Mouse (Mus musculus) embryo, embryonic 10.5 days (tissue): ENCODE measurements around the gene Dnph1.

ENCODE experiments used
- DNase-seq: peaks from one replicate; pipeline ENCODE4 v3.0.0-alpha.2; 2015; ENCODE audit warnings: low spot score

Dnph1 gene

DNA sequence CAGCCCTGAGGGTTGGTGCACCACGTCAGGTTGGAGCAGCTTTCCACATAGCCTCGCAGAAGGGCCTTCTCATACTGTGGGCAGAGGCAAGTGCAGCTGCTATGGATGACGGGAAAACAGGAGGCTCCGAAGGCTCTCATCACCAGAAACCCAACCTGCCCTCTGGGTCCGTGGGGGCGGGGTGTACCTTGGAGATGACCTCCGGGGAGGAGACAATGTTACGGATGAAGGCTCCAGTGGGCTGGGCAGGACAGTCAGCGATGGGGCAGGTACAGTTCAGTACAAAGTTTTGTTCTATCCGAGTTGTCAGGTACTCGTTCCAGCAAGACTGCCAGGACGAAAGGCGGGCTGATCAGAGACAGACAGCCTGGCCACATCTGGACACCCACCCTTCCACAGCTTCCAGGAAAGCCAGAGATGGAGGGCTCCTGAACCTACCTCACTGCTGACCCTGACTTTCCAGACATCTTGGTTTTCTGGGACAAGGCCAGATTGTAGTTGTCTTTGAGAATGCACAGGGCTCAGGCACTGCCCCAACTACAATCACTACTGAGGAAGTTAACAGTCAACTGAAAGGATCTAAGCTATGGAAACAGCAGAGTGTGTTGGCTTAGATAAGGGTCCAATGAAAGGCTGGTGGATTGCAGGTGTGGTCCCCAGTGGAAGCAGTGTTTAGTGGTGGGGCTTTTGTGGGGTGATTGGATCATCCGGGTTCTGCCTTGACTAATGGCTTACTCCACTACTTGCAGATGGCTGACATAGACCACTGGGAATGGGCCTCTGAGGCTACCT, 7.5 kb downstream of the Dnph1 start:
- no peak for DNase-seq

DNA sequence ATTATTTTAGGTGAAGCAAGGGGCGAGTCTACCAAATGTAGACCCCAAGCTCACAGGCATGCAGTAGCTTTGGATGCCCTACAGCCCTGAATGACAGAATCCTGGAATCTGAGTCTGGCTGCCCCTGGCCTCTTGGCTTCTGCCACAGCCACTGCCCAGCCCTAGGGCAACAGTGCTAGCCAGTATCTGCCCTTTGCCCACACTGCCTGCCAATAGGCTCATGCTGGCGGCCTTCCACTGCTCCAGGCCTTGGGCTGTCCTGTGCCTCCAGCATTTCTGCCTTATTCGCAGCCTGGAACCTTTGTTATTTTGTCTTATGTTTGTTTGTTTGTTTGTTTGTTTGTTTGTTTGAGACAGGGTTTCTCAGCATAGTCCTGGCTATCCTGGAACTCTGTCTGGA, 9.1 kb downstream of the Dnph1 start:
- no peak for DNase-seq

DNA sequence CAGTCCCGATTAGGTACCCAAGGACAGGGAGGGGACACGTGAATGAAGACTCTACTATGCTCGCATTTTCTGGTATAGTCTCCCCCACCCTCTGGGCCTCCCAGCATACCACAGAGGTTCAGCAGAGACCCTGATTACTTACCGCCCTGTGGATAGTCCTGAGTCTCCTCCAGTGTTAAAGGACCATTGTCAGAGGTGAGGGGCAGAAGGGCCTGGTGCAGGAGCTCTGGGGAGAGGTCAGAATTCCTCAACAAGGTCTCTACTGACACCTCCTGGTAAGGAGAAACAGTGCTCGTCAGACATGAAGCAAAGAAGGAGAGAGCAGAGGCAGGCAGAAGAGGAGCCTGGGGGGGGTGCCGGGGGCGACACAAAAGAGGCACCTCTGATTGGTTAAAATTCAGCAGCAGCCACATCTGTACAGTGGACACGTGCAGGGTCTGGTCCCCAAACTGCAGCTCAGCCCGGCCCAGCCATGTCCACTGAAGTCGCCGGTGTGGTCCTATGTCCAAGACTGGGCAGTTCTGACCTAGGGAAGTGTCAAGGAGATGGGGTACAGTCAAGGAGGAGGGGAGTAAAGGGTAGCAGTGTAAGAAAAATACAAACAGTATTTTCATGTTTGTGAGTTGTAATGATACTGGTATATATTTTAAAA, 14.7 kb downstream of the Dnph1 start:
- DNase-seq: peak; percentile 74

DNA sequence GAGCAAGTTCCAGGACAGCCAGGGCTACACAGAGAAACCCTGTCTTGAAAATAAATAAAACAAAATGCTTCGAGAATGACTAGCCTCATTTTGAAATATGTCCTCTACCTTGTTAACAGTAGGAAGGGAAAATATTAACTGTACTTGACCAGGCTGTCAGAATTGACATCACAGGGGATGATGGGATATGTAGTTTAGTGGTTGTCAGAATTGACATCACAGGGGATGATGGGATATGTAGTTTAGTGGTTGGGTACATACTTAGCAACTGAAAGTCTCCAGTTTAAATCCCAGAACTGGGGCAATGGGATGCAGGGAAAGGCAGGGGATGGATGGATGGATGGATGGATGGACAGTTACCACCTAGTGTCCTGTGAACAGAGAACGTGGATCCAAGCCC, 16.8 kb downstream of the Dnph1 start:
- no peak for DNase-seq

DNA sequence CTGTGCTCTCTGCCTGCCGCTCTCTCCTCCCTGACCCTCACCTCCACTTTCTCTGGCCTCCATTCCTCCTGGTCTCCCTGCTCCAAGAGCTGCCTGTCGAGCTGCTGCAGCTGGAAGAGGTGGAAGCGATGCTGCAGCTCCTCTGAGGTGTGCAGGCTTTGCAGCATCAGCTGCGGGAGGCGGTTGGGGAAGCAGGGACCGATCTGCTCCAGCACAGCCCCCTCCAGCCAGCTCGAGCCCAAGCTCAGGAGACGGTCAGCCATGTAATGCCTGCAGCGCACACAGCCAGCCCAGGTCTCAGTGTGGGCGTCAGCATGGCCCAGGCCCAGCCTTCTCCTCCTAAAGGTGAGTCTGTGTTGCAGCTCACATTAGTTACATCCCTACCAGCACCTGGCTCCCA, 23.5 kb downstream of the Dnph1 start:
- DNase-seq: no peak

DNA sequence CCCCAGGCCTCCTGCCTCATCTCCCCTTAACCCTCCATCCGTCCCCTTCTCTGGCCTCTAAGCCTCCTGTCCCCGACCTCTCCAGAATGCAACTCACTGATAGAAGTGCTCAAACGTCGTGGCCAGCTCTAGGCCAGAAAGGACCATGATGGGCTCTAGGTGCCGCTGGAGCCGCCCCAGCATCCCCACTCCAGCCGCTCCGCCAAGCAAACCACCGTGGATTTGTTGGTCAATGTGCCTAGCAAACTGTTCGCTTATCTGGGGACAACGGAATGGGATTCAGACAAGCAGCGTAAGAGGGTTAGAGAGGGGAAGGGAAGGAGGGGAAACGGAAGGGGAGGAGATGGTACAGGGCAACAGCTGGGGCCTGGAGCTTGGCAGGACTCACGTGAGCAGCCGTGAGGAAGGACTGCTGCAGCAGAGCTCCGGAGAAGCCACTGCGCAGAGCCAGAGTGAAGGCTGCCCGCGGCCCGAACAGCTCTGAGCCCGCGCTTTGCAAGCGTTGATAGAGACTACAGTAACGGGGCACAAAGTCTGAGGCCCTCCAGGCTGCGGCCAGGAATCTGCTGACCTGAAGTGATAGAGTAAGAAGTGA, 24.0 kb downstream of the Dnph1 start:
- peak; percentile 27 for DNase-seq

DNA sequence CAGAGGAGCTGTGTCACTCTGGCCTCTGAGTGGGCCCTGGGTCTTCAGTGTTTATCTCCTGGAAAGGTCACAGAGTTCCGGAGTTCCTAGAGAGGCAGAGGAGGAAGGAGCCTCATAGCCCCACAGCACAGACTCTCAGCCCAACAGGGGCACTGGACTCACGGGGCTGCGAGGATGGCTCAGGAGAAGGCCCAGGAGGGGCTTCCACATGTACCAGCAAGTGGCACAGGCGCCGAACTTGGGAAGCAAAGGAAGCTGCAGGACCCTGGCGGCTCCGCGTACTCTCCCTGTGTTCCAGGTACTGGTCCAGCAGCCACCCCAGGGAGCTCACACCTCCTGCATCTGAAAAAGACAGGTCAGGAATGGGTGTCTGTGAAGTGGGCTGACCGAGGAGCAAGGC, 24.7 kb downstream of the Dnph1 start:
- no peak for DNase-seq

DNA sequence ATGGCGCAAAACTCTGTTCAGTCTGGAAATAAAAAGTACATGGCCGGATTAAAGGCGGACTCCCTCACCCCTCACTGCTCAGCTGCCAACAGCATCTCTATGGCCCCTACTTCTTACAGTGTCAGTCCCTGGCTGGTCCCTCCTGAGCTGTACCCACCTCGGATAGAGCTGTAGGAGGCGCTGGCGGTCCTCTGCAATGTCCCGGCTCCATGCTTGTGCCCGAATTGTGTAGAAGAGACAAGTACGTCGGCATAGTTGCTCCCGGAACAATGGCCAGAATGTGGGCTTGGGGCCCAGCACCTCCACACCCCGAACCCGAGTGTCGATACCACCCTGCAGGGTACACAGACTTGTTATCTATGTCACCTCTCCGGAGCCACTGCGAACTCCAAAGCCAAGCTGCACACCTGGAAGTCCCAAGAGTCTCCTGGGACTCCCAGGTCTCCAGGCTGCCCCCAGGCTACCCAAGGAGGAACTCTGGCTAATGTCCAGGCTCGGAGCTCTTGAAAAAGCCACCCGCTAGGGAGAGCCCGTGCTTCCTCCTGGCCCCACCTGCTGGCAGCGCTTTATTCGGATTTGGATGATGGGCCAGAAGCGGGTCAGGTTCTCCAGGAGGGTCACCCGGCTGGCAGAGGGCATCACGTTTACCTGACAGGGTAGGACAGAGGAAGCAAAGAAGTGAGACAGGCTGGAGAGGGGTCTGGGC, 25.6 kb downstream of the Dnph1 start:
- peak; percentile 57 for DNase-seq

DNA sequence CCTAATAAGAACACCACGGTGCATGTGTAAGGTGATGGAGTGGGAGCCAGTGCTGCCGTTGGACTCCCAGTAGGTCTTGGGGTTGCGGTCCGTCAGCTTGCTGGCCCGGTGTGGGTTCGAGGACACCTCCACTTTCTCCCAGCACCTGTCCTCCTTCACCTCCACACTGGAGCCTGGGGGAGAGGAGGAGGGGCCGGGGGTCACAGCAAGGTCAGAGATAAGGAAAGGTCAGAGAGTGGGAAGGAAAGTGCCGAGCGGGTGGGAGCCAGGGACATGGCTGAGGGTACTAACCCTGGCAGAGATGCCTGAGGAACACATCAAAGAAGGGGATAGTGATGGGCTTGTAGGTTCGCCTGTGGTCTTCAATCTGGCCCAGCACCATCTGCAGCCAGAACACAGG, 28.6 kb downstream of the Dnph1 start:
- DNase-seq: no peak

DNA sequence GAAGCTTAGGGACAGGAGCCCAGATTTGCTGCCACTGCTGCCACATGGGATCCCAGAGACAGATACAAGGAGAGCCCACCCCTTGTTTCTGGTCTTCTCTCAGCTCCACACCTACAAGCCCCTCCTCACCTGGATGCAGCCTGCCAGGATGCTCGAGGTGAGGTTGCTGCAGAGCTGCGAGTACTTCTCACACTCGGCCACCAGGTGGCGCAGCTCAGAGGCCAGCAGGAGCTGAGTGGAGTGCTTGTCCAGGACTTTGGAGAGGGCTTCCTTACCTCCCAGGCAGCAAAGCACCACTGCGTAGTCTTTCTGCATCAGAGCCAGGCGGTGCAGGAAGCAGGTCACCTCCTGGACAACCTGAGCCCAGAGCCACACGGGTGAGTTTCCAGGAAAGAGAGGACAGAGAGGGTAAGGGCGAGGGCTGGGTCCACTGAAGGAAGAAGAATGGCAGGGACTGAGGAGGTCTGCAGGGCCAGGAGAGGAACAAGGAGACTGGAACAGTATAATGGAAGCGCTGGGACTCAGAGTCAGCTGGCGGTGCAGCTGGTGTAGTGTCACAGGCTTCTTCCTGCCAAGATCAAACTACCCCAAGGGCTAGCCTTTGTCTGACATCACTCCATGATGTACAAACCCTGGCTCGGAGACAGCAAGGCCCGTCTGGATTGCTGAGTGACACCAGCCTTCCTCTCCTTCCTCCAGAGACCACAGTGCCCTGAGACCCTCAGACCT, 29.2 kb downstream of the Dnph1 start:
- peak; percentile 84 for DNase-seq

DNA sequence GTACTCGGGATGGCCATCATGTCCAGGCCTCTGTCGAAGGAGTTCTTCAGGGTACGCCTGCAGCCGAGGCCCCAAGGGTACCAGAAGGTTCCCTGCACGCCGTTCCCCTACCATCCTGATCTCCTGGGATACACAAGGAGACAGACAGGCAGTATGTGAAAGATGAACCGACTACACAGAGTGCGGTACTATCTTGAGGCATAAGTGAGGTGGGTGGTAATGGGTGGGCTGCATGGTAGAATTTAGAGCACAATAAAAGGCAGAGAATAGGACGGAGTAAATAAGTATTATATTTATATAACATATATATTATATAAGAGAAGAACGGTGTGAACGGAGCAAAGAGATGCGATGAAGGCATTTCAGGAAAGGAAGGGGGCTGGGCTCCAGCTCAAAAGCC, 47.1 kb downstream of the Dnph1 start:
- DNase-seq: no peak

DNA sequence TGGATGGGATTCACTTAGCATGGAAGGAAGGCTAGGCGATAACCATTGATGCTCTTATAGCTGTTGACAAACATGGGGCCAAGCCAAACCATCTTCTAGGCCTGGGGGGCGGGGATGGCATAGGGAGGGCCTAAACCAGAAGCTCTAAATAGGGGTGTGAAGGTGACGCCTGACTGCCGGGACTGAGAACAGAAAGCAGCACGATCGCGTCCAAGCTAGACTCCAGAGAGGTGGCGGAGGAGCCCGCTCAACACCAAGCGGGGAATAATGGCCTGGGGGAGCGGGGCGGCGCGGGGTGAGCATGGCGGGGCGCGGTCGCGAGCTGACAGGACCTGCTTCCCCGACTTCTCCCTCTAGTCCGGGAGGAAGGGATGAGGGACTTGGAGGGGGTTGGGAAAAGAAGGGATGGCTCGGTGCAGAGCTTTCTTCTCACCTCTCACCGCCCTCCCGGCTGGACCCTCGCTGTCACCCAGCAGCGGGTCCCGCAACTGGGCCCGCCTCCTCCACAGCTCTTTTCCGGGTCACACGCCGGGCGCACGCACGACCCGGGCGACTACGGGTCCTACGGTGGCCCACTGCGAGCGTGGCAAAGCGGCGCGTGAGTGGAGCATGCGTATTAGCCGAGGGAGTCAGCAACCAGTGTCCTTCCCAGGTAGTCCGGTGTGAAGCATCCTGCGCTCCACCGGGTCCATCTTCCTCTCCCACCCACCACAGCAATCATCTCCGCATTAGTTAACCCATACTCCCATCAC, 49.5 kb downstream of the Dnph1 start, which contains the start of gene Cul9:
TSS of gene Cul9 (minus strand) at position 576 of the 752 bp plus-strand sequence.
- peak; percentile 67 for DNase-seq

DNA sequence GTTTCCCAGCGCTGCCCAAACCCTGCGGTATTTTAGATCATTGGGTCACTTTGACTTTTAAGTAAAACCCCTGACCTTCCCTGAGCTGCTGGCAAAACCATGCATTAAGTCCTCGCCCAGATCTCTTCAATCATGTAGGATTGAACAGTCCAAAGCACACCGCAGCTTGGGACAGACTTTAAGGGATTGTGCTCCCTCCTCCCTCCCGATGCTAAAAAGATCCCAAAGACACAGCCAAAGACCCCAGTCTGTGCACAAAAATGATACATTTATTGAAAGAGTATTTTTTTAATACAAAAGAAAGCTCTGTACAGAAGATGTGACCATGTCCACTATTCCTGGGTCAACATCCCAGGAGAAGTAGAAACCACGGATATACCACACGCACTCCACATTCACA, 50.1 kb downstream of the Dnph1 start:
- DNase-seq: no peak

DNA sequence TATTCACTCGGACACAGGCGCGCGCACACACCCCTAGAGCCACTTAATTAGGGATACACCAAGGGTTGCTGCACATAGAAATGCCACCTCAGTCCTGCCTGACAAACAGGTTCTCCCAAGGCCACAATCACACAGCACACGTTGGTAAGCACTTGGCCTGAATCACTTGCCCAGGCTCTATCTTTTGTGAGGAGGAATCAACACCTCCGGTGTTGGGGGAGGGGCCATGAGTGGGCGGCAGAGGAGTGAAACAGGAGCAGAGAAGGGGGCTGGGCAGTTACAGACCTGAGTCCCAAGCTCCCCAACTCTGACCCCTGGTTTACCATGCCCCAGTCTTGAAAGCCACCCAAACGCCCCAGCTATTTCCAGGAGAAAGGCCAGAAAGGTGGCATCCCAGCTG, 50.5 kb downstream of the Dnph1 start:
- DNase-seq: peak; percentile 34

DNA sequence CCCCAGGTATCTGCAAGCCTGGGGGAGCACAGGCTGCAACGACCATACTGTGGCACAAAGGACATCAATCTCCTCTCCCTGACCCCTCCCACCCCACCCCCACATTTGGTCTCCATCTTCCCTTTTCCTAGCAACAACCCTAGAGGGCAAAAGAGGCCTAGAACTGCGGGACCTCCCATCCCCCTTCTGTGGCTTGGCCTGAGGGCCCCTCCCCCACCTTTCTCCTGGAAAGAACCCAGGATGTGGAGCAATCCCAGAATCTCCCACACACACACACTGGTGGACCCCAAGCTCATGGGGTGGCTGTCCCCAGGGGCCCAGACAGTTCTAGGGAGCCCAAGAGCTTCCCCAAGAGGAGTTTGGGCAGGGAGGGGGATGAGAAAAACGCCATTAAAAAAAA, 51.4 kb downstream of the Dnph1 start:
- DNase-seq: peak; percentile 22

DNA sequence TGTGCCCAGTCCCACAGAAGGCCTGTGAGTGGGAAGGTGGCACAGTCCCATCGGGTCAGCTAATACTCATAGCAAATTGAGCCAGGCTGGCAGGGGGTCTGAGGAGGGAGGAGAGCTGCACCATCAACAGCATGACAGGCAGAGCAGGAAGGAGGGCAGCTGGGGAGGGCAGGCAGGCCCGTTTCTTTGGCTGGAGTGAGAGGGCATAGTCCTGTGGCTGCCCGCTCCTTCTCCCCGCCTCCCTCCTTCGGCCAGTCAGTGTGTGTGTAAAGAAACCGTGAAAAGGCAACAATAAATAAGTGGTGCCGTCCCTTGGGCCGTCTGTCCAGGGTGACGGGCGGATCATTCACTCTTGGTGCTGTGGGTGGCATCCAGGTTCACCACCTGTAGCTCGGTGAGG, 52.2 kb downstream of the Dnph1 start:
- no peak for DNase-seq

DNA sequence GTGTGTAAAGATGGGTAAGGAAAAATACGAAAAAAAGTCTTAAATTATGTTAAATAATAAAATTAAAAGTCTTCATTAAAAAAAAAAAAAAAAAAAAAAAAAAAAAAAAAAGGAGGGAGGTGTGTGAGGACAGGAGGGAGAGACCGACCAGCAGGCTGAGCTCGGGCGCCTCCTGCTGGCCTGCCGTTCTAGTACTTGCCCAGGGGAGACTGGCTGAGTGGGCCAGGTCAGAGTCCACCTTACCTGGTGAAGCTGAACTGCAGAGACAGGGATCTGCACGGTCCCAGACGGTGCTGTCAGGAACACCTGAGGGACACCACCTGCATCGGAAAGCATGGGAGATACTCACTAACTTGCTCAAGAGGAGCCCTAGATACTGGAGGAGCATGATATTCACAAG, 52.7 kb downstream of the Dnph1 start:
- DNase-seq: peak; percentile 76
